Mouse (Mus musculus): ENCODE results near the gene Rbm4b.

The Rbm4b gene

GRCm38 (mm10) chr19:4756193-4756911 is at the start of gene Rbm4b:
Gene Rbm4b (plus strand): TSS chr19:4756497.
- peak; percentile 94 to 96 for DNase-seq

DNA sequence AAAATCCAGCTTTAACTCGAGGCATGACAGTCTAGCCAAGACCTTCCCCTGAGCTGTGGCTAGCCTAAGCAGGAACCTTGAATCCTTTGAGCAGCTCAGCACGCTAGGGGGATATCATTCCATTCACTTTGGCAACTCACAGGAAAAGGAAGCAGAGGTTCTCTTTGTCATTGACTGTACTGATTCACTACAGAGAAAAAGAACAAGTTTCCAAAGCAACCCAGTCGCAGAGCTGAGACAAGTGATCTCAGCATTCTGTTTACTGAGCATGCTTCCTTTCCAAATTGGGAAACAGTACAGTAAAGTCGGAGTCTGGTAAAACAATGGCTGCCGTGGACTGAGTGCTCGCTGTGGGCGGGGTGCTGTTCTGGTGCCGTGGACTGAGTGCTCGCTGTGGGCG is 47.5 kb upstream of the Rbm4b start:
- DNase-seq, result no peak

GRCm38 (mm10) chr19:4711098-4711600 is 45.1 kb upstream of the Rbm4b start, which contains the start of gene Sptbn2:
Gene Sptbn2 (plus strand): TSS chr19:4711167.
- DNase-seq, result no peak

- no peak for DNase-seq
Observed at GRCm38 (mm10) chr19:4711601-4712155, 44.6 kb upstream of the Rbm4b start.

DNA sequence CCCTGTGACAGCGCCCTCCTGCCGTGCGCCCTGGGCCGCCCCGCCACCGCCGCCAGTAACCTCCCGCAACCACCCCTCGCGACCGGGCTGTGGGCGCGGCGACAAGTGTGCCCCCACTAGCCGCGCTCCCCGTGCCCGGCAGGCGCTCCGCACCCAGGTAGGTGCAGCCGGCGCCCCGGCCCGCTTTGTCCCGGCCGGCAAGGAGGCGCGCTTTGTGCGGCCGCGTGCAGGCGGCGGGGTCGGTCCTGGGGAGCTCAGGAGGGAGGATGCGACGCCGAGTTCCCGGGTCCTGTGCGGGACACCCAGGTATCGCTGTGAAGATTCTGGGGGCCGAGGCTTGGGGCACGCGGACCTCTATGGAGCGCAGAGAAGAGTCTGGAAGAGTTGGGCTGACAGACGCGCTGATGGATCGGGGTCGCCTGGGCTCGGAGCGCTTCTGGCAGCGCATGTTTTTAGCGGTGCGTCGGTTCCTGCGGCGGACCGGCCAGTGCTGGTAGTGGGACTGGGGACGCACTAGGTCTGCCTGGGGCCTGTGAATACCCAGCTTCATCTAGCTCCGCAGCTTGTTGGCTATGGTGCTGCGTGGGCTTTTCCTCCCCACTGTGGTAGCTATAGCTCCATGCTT is 44.0 kb upstream of the Rbm4b start:
- DNase-seq, result no peak

- no peak for DNase-seq
Observed at GRCm38 (mm10) chr19:4712781-4713526, 43.3 kb upstream of the Rbm4b start.

- no peak for DNase-seq
Observed at GRCm38 (mm10) chr19:4713886-4714285, 42.4 kb upstream of the Rbm4b start.

DNA sequence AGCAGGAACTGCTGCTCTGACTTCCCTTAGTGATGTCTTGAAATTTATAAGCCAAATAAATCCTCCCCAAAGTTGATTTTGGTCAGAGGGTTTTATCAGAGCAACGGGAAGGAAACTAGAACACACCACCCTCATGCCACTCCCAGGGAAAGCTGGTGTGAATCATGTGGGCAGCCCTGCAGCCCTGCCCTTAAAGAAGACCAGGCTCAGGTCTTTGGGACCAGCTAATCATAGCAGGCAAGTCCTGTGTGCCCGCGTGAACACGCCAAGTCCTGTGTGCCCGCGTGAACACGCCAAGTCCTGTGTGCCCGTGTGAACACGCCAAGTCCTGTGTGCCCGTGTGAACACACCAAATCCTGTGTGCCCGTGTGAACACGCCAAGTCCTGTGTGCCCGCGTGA is 39.5 kb upstream of the Rbm4b start:
- DNase-seq, result no peak

GRCm38 (mm10) chr19:4717281-4717680 is 39.0 kb upstream of the Rbm4b start:
- no peak for DNase-seq

DNA sequence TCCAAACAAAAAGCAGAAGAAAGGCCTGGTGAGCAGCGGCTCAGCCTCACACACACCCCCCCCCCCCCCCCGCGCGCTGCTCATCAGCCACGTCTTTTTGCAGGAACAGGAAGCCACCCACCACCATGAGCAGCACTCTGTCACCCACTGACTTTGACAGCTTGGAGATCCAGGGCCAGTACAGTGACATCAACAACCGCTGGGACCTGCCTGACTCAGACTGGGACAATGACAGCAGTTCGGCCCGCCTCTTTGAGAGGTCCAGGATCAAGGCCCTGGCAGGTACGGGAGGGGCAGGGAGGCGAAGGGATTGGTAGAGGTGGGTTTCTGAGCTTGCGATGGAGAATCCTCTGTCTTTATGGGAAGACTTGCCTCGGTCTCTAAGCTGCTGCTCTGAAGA is 37.6 kb upstream of the Rbm4b start:
- DNase-seq, result peak in 1 of 2 experiments; percentile 29

DNA sequence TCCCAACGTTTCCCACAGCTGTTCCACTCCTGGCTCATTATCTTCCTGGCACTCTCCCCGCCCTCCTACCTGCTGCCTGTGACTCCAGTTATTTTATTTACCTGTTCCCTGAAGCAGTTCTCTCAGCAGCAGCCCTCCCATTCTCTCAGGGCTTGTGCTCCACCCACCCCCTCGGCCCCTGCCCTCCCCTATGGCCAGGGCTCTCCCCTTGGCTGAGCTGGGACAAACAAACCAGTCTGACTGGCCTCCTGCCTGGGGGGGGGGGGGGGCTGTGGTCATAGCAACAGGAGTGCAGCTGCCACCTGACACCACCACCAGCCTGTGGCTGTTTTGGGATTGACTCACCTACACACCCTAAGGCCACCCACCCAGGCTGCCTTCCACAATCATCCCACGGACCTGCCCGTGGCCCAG is 36.9 kb upstream of the Rbm4b start:
- peak; percentile 81 to 90 for DNase-seq

DNA sequence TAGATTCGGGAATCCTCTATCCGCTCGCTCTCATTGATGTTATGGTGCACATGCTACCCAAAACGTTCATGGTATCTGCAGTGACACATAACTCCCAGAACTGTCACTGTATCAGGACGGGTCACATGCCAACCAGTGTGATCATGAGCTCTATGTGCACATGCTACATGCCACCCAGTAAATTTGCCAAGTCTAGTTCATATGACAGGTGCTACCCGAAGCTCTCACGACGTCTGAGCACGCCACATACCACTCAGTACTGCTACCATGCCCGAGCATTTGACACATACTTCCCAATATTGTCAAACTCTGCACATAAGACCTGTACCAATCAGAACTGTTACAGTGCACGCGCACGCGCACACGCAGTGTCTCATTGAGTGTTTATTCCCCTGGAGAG is 36.2 kb upstream of the Rbm4b start:
- DNase-seq, result peak in 1 of 2 experiments; percentile 33

GRCm38 (mm10) chr19:4720671-4721244 is 35.5 kb upstream of the Rbm4b start:
- peak; percentile 88 to 92 for DNase-seq

GRCm38 (mm10) chr19:4729186-4729585 is 27.1 kb upstream of the Rbm4b start:
- DNase-seq, result no peak

DNA sequence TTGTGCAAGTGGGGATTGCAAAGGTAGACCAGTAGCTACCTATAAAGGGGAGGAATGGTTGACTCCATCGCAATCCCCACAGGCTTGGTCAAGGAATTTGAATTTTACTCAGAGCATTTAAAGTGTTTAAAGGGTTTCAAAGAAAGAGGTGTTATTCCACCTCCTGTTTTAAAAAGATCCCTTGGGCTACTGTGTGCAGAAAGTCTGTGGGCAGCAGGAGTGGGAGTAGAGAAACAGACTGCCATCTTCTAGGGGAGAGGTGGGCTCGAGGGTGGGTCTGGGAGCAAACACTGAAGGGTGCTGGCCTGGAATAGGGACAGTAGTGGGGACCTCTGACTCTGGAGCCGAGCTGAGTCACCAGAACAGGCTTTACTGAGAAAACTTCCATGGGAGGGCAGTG is 23.2 kb upstream of the Rbm4b start:
- DNase-seq, result no peak

DNA sequence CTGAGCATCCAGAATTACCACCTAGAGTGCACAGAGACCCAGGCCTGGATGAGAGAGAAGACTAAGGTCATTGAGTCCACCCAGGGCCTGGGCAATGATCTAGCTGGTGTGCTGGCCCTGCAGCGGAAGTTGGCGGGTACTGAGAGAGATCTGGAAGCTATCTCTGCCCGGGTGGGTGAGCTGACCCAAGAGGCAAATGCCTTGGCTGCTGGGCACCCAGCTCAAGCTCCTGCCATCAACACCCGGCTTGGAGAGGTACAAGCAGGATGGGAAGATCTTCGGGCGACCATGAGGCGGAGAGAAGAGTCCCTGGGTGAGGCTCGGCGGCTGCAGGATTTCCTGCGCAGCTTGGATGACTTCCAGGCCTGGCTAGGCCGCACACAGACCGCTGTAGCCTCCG is 18.4 kb upstream of the Rbm4b start:
- no peak for DNase-seq

GRCm38 (mm10) chr19:4739053-4739452 is 17.2 kb upstream of the Rbm4b start:
- DNase-seq, result no peak

DNA sequence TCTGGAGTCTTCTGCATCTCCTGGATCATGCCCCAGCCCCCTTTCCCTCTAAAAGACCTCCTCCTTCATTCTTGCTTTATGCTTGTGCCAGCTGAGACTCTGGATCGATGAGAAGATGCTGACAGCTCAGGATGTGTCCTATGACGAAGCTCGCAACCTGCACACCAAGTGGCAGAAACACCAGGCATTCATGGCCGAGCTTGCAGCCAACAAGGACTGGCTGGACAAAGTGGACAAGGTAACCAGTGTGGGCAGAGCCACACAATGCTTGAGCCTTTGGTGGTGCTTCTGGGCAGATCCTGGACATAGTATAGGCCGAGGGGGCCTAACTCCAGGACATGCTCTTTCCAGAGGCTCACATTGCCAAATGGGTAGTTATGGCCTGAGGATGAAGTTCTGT is 16.5 kb upstream of the Rbm4b start:
- no peak for DNase-seq

DNA sequence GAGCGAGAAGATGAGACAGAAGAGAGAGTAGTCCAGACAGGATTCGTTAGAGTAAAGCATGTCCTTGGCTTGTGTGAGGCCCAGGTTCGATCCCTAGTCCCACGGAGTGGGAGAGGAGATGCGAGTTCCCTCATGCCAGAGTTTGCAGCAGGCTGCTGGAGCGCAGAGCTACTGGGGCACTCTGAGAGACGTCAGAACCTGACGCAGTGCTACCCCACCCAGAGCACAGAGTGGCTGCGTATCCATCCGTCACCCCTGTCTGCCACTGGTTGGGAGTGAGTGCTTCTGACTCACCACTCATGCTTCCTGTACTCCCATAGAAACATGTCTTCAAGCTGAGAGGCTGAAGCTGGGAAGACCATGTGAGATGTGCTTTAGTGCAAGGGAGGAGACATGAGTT is 14.8 kb upstream of the Rbm4b start:
- no peak for DNase-seq

- DNase-seq, result no peak
Observed at GRCm38 (mm10) chr19:4742229-4742628, 14.1 kb upstream of the Rbm4b start.

GRCm38 (mm10) chr19:4743524-4743923 is 12.8 kb upstream of the Rbm4b start:
- DNase-seq, result no peak

- DNase-seq, result no peak
Observed at GRCm38 (mm10) chr19:4744026-4744425, 12.3 kb upstream of the Rbm4b start.

DNA sequence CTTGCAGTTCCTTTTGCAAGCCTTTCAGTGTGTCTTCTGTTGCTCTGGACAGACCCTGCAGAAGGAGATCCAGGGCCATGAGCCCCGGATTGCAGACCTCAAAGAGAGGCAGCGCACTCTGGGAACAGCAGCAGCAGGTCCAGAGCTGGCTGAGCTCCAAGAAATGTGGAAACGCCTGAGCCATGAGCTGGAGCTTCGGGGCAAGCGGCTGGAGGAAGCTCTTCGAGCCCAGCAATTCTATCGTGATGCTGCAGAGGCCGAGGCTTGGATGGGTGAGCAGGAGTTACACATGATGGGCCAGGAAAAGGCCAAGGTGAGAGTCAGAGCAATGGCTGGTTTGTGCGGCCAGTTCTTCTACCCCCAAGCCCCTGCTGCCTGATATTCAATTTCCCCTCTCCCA is 11.2 kb upstream of the Rbm4b start:
- no peak for DNase-seq

All from lung, adult 18-20 months (tissue).